ENCODE assay signal across 8 mouse cellular contexts in the genomic region with DNA sequence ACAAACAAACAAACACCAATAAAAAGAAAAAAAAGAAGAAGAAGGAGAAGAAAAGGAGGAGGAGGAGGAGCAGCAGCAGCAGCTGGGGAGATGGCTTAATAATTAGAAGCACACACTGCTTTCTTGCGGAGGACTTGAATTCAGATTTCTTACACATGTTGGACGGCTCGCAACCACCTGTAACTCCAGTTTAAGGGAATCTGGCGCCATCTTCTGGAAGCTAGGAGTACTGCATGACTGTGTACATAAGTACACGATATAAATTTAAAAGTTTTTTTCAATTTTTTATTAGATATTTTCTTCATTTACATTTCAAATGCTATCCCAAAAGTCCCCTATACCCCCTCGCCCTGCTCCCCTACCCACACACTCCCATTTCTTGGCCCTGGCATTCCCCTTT. TPM values are rescaled to one million over a fixed set of nuclear protein-coding genes. Genes with fewer than 3 reads are reported as not detected.
DNase-seq lines count a peak whose midpoint lies in the region; ATAC-seq and TF ChIP-seq lines count a peak whose summit lies in the region.

No protein-coding gene starts in this region.

- no peak for ATAC-seq in embryonic facial prominence, embryonic 14.5 days (ENCODE audit: low read depth)
- ATAC-seq in megakaryocyte-erythroid progenitor cell, adult 5-6 weeks (replicated peaks; ENCODE audit: low FRiP score, low TSS enrichment, poor library complexity, severe bottlenecking), result no peak

- TF ChIP-seq RAD21 in MEL (IDR thresholded peaks at IDR 0.05; ENCODE audit: low read depth, low read length), result peak; percentile 67

- no peaks in the 10 kb centered on the region for H3K4me1 ChIP-seq in MEL (ENCODE audit: control insufficient read depth in 1 of 2, insufficient read depth in 2 of 2, low read length in 2 of 2)
- peaks cover 5% of the 10 kb centered on the region; the same call in 1 of the 2 replicates for H3K4me1 ChIP-seq in embryonic facial prominence, embryonic 14.5 days (ENCODE audit: control insufficient read depth, insufficient read depth, low read length)
- peaks cover 9% of the 10 kb centered on the region for H3K4me1 ChIP-seq in limb, embryonic 10.5 days

- TF ChIP-seq CTCF in MEL (IDR thresholded peaks at IDR 0.05 in 2 of 3, conservative IDR thresholded peaks at IDR 0.05 in 1 of 3; ENCODE audit: control insufficient read depth in 1 of 3, insufficient read depth in 1 of 3, low read depth in 2 of 3, low read length in 3 of 3, poor library complexity in 1 of 3, severe bottlenecking in 1 of 3), result peak; percentile 56 to 70 (median 65)

- no peak overlapping the region for H3K4me2 ChIP-seq in embryonic facial prominence, embryonic 14.5 days (ENCODE audit: low read depth, low read length)

- H3K36me3 ChIP-seq in MEL (ENCODE audit: control insufficient read depth in 1 of 2, insufficient read depth in 2 of 2, low read length in 2 of 2), result no peaks in the 10 kb centered on the region
- no peaks in the 10 kb centered on the region for H3K36me3 ChIP-seq in embryonic facial prominence, embryonic 14.5 days (ENCODE audit: control insufficient read depth, insufficient read depth, low read length)
- no peaks in the 10 kb centered on the region for H3K36me3 ChIP-seq in limb, embryonic 10.5 days

- H3K9me3 ChIP-seq in MEL (replicated peaks; ENCODE audit: insufficient read depth, low read length), result no peaks in the 10 kb centered on the region
- no peaks in the 10 kb centered on the region for H3K9me3 ChIP-seq in embryonic facial prominence, embryonic 14.5 days (ENCODE audit: control insufficient read depth, low read length)
- H3K9me3 ChIP-seq in limb, embryonic 10.5 days (replicated peaks), result no peaks in the 10 kb centered on the region

- TF ChIP-seq EP300 in MEL (IDR thresholded peaks at IDR 0.05; ENCODE audit: low read depth in 1 of 2, low read length in 2 of 2), result no peak

- H3K79me2 ChIP-seq in MEL (ENCODE audit: control insufficient read depth, insufficient read depth, low read length, poor library complexity), result no peaks in the 10 kb centered on the region

- WGBS in embryonic facial prominence, embryonic 14.5 days, result 29% methylated on average over 6 of the region's 6 CpGs
- 40% methylated on average over 6 of the region's 6 CpGs for WGBS in limb, embryonic 10.5 days

- no peak overlapping the region for H3K9ac ChIP-seq in MEL (ENCODE audit: control insufficient read depth, low read depth, low read length, poor library complexity, severe bottlenecking)
- no peak overlapping the region for H3K9ac ChIP-seq in embryonic facial prominence, embryonic 14.5 days (ENCODE audit: low read depth, low read length)

- DNase-seq in layer of hippocampus, adult 11-12 months (ENCODE audit: low spot score), result peak; percentile 73
- no peak for DNase-seq in layer of hippocampus, postnatal 36 days
- DNase-seq in MEL (ENCODE audit: low read depth, low spot score), result peak; percentile 80
- peak; percentile 63 to 72 for DNase-seq in adrenal gland, postnatal 36 days
- DNase-seq in embryonic facial prominence, embryonic 14.5 days (ENCODE audit: low spot score), result peak; percentile 25
- DNase-seq in limb, embryonic 10.5 days (ENCODE audit: low spot score), result peak; percentile 58
- peak; percentile 24 to 25 for DNase-seq in right cerebral cortex, postnatal 36 days (ENCODE audit: low spot score in 2 of 2)

- H3K4me3 ChIP-seq in MEL (ENCODE audit: control insufficient read depth in 1 of 2, insufficient read depth in 1 of 2, low read depth in 2 of 2, low read length in 2 of 2), result no peak overlapping the region
- no peak overlapping the region for H3K4me3 ChIP-seq in embryonic facial prominence, embryonic 14.5 days (ENCODE audit: low read depth, low read length)
- no peak overlapping the region for H3K4me3 ChIP-seq in limb, embryonic 10.5 days

- no peak for TF ChIP-seq POLR2A in MEL (IDR thresholded peaks at IDR 0.05; ENCODE audit: control insufficient read depth in 1 of 2, insufficient read depth in 1 of 2, low read depth in 1 of 2, low read length in 2 of 2, poor library complexity in 1 of 2)

- no peak overlapping the region for H3K27ac ChIP-seq in MEL (ENCODE audit: control insufficient read depth, low read depth, low read length)
- H3K27ac ChIP-seq in embryonic facial prominence, embryonic 14.5 days (replicated peaks; ENCODE audit: low read depth, low read length), result no peak overlapping the region
- H3K27ac ChIP-seq in limb, embryonic 10.5 days, result no peak overlapping the region

- H3K27me3 ChIP-seq in MEL (ENCODE audit: control insufficient read depth in 1 of 2, insufficient read depth in 2 of 2, low read length in 2 of 2), result no peaks in the 10 kb centered on the region
- no peaks in the 10 kb centered on the region for H3K27me3 ChIP-seq in embryonic facial prominence, embryonic 14.5 days (replicated peaks; ENCODE audit: control insufficient read depth, insufficient read depth, low read length)
- H3K27me3 ChIP-seq in limb, embryonic 10.5 days (ENCODE audit: low read depth, poor library complexity, severe bottlenecking), result peaks cover 10% of the 10 kb centered on the region; the same call in 1 of the 2 replicates

TF ChIP-seq in MEL, 35 proteins besides CTCF, POLR2A, EP300 and RAD21:
- TF ChIP-seq POLR2AphosphoS5 (IDR thresholded peaks at IDR 0.05; ENCODE audit: borderline replicate concordance, low read depth, low read length), result no peak
- TF ChIP-seq NRF1 (IDR thresholded peaks at IDR 0.05; ENCODE audit: insufficient read depth, low read depth, low read length, poor library complexity, severe bottlenecking), result no peak
- no peak for TF ChIP-seq KAT2A (conservative IDR thresholded peaks at IDR 0.05; ENCODE audit: low read depth, low read length)
- no peak for TF ChIP-seq POLR2AphosphoS2 (IDR thresholded peaks at IDR 0.05; ENCODE audit: low read length)
- TF ChIP-seq MEF2A (IDR thresholded peaks at IDR 0.05; ENCODE audit: extremely low read depth, insufficient replicate concordance, low read depth, low read length, poor library complexity, severe bottlenecking), result no peak
- TF ChIP-seq MYC (IDR thresholded peaks at IDR 0.05; ENCODE audit: low read depth, low read length), result no peak
- TF ChIP-seq BHLHE40 (IDR thresholded peaks at IDR 0.05; ENCODE audit: borderline replicate concordance, low read depth, low read length), result no peak
- peak; percentile 61 for TF ChIP-seq SMC3 (IDR thresholded peaks at IDR 0.05; ENCODE audit: low read depth, low read length)
- no peak for TF ChIP-seq SIN3A (IDR thresholded peaks at IDR 0.05; ENCODE audit: low read length)
- no peak for TF ChIP-seq JUND (IDR thresholded peaks at IDR 0.05; ENCODE audit: low read depth, low read length)
- no peak for TF ChIP-seq ZMIZ1 (IDR thresholded peaks at IDR 0.05; ENCODE audit: low read depth, low read length)
- TF ChIP-seq MAFK (IDR thresholded peaks at IDR 0.05; ENCODE audit: borderline replicate concordance, low read depth, low read length), result no peak
- no peak for TF ChIP-seq GABPA (IDR thresholded peaks at IDR 0.05; ENCODE audit: low read depth, low read length)
- peak; percentile 32; the same call in 1 of the 2 replicates for TF ChIP-seq ZC3H11A (IDR thresholded peaks at IDR 0.05; ENCODE audit: low read depth, low read length)
- no peak for TF ChIP-seq UBTF (IDR thresholded peaks at IDR 0.05; ENCODE audit: borderline replicate concordance, insufficient read depth, low read depth, low read length)
- TF ChIP-seq ZNF384 (IDR thresholded peaks at IDR 0.05; ENCODE audit: low read depth, low read length), result peak; percentile 19; the same call in 1 of the 2 replicates
TF ChIP-seq in MEL: peak in this region for 3.

RNA-seq across cellular contexts. Expression of a gene that starts 29.9 kb away (rescaled TPM):
- 1 to 10 TPM; 2.3 to 3.3 TPM for total RNA-seq in layer of hippocampus, postnatal 36 days (2021)
- total RNA-seq in MEL (2012; rRNA removed), result not detected in 2 replicates
- polyA plus RNA-seq in MEL (2012; ENCODE audit: insufficient read depth in 1 of 2, insufficient read length in 2 of 2, low read depth in 1 of 2, low replicate concordance in 2 of 2, missing spikeins in 1 of 2), result not detected
- total RNA-seq in adrenal gland, postnatal 36 days (2021), result not detected
- 0.28 and 0.34 TPM in 2 replicates for polyA plus RNA-seq in embryonic facial prominence, embryonic 14.5 days (2014; fragmentation: Nextera tagmentation; extraction: Ambion mirVana)
- 0.31 and 0.33 TPM in 2 replicates for polyA plus RNA-seq in limb, embryonic 10.5 days (2016; fragmentation: Nextera tagmentation; extraction: Ambion mirVana)
- total RNA-seq in megakaryocyte-erythroid progenitor cell, adult 5-6 weeks (2014; fragmentation: Nextera tagmentation), result not detected in 2 replicates
- not detected in 2 replicates for total RNA-seq in megakaryocyte-erythroid progenitor cell, adult 5-6 weeks (2017)

RNA-seq across cellular contexts. Expression of a gene that starts 38.0 kb away (rescaled TPM):
- 100 to 1,000 TPM; 107 to 123 TPM for total RNA-seq in layer of hippocampus, postnatal 36 days (2021)
- total RNA-seq in MEL (2012; rRNA removed), result 14.6 and 18.3 TPM in 2 replicates
- polyA plus RNA-seq in MEL (2012; ENCODE audit: insufficient read depth in 1 of 2, insufficient read length in 2 of 2, low read depth in 1 of 2, low replicate concordance in 2 of 2, missing spikeins in 1 of 2), result 10 to 100 TPM in 1 of 2 experiments, not detected in 1; 28.3 TPM
- total RNA-seq in adrenal gland, postnatal 36 days (2021), result 10 to 100 TPM; 43.6 to 70.3 TPM
- polyA plus RNA-seq in embryonic facial prominence, embryonic 14.5 days (2014; fragmentation: Nextera tagmentation; extraction: Ambion mirVana), result 5.2 and 6.0 TPM in 2 replicates
- 2.3 and 2.7 TPM in 2 replicates for polyA plus RNA-seq in limb, embryonic 10.5 days (2016; fragmentation: Nextera tagmentation; extraction: Ambion mirVana)
- total RNA-seq in megakaryocyte-erythroid progenitor cell, adult 5-6 weeks (2014; fragmentation: Nextera tagmentation), result 34.5 and 39.3 TPM in 2 replicates
- 20.8 and 33.5 TPM in 2 replicates for total RNA-seq in megakaryocyte-erythroid progenitor cell, adult 5-6 weeks (2017)

RNA-seq across cellular contexts. Expression of a gene that starts 43.0 kb away (rescaled TPM):
- 1 to 10 TPM; 5.5 to 8.1 TPM for total RNA-seq in layer of hippocampus, postnatal 36 days (2021)
- total RNA-seq in MEL (2012; rRNA removed), result not detected in 2 replicates
- polyA plus RNA-seq in MEL (2012; ENCODE audit: insufficient read depth in 1 of 2, insufficient read length in 2 of 2, low read depth in 1 of 2, low replicate concordance in 2 of 2, missing spikeins in 1 of 2), result not detected
- 1 to 10 TPM; 1.1 to 2.0 TPM for total RNA-seq in adrenal gland, postnatal 36 days (2021)
- 0.38 and 1.0 TPM in 2 replicates for polyA plus RNA-seq in embryonic facial prominence, embryonic 14.5 days (2014; fragmentation: Nextera tagmentation; extraction: Ambion mirVana)
- 0.14 TPM in 1 of 2 replicates, not detected in the other for polyA plus RNA-seq in limb, embryonic 10.5 days (2016; fragmentation: Nextera tagmentation; extraction: Ambion mirVana)
- not detected in 2 replicates for total RNA-seq in megakaryocyte-erythroid progenitor cell, adult 5-6 weeks (2014; fragmentation: Nextera tagmentation)
- not detected in 2 replicates for total RNA-seq in megakaryocyte-erythroid progenitor cell, adult 5-6 weeks (2017)

Comparison
In these comparisons a context has a peak if more than half of its experiments do, and no peak if none do; other contexts are left out.
1. DNase-seq: peak in layer of hippocampus, adult 11-12 months (single experiment), MEL (single experiment), adrenal gland, postnatal 36 days (2 of 2), embryonic facial prominence, embryonic 14.5 days (single experiment), limb, embryonic 10.5 days (single experiment) and right cerebral cortex, postnatal 36 days (2 of 2); none in layer of hippocampus, postnatal 36 days (0 of 2).